Mouse (Mus musculus): ENCODE measurements at regions not wholly inside any gene's neighbourhood (a gene's known extent, or its start where the extent isn't known, plus 50 kb on each side); places are given as distances from the start of the nearest gene placed in this dataset.

- no peak for DNase-seq (ENCODE audit: extremely low spot score, low spot score)
These were observed 393.0 kb upstream of the 3110018I06Rik start for GRCm38 (mm10) chr12:107095409-107095808.

DNA sequence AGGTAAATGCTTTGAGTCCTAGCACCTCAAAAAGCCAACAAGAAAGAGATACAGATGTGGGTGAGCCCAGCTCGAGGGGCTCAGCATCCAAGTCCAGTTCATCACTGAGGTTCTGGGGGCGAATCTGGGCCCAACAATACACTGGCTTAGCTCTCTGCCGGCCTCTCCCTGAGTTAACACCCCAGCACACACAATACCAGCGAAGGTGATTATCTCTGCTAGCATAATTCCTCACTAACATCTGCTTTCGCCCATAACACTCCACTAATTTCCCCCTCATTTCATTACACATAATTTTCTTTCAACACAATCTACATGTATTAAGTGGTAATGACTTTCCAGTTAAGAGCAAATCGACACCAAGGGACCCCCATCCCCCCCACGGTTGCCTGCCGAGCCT lies 383.9 kb upstream of the 3110018I06Rik start:
- DNase-seq (ENCODE audit: extremely low spot score, low spot score): no peak

- DNase-seq (ENCODE audit: extremely low spot score, low spot score): no peak
These were observed 383.4 kb upstream of the 3110018I06Rik start for GRCm38 (mm10) chr12:107105017-107105416.

- DNase-seq (ENCODE audit: extremely low spot score, low spot score): no peak
These were observed 376.3 kb upstream of the 3110018I06Rik start for GRCm38 (mm10) chr12:107111908-107112770.

DNA sequence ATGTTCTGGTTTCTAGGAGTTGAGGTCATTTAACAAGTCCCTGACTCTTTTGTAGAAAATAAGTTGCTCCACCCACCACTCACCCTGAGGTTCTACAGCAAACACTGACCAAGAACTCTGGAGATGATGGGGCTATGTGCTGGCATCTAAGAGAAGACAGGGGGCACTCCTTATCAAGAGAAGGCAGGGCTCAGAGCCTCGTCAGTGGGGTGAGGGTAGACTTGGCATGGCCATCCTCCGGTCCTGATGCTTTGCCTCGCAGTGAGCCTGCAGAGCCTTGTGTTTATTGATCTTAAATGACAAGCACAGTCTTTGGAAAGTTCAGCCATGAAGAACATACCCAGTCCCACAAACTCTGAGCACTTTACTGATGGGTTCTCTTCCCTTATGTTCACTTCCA lies 370.1 kb upstream of the 3110018I06Rik start:
- DNase-seq (ENCODE audit: extremely low spot score, low spot score): no peak

GRCm38 (mm10) chr12:107119076-107119475 lies 369.4 kb upstream of the 3110018I06Rik start:
- DNase-seq (ENCODE audit: extremely low spot score, low spot score): no peak

DNA sequence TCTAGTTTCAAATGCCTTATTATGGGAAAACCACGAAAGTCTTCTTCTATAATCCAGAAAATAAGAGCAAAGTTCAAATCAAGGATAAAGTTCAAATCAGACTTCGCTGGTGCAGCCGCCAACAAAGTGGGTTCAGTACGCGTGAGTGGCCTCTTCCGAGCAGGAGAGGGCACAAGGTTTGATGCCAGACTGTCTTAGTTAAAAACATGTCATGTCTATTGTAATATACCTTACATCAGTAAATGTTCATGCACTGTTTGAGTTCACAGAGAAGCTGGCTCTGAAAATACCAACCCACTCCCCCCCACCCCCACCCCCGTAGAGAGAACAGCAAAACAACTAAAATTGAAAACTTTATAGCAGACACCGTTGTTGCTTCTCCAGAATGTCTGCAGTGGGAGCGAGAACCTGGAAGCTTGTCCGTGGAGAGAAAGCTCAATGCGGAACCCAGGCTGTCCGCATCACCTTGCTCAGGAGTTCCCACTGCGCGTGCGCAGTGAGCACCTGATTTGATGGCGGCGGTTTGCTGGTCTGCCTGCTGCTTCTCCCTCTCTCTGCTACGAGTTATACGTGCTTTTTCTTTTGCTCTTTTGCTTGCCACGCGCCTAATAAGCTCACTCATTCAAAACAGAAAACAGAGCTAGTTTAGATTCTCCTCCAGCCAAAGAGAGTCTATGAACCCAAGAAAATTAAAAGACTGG lies 367.8 kb upstream of the 3110018I06Rik start:
- no peak for DNase-seq (ENCODE audit: extremely low spot score, low spot score)

- no peak for DNase-seq (ENCODE audit: extremely low spot score, low spot score)
These were observed 366.4 kb upstream of the 3110018I06Rik start for GRCm38 (mm10) chr12:107121990-107122389.

- no peak for DNase-seq (ENCODE audit: extremely low spot score, low spot score)
These were observed 364.8 kb upstream of the 3110018I06Rik start for GRCm38 (mm10) chr12:107123661-107124060.

- DNase-seq (ENCODE audit: extremely low spot score, low spot score): no peak
These were observed 364.1 kb upstream of the 3110018I06Rik start for GRCm38 (mm10) chr12:107124263-107124885.

- no peak for DNase-seq (ENCODE audit: extremely low spot score, low spot score)
These were observed 363.2 kb upstream of the 3110018I06Rik start for GRCm38 (mm10) chr12:107125201-107125600.

GRCm38 (mm10) chr12:107126056-107126455 lies 362.4 kb upstream of the 3110018I06Rik start:
- DNase-seq (ENCODE audit: extremely low spot score, low spot score): no peak

- no peak for DNase-seq (ENCODE audit: extremely low spot score, low spot score)
These were observed 360.8 kb upstream of the 3110018I06Rik start for GRCm38 (mm10) chr12:107127591-107127990.

DNA sequence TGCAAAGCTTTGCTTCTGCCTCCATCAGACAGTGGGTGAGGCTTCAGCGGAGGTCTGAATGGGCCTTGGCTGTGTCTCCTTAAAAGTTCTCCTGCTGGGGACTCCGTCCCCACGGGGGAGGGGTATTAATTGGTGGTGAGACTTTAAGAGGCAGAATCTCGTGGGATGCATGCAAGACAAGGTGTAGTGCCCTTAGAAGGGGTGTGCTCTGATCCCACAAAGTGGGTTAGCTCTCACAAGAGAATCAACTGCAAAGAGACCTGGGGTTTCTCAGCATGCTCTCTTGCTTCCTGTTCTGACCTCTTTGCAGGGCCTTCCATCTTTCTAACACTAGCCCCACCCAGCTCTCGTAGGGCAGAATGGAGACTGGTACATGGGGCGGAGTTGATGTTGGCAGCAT lies 359.2 kb upstream of the 3110018I06Rik start:
- DNase-seq (ENCODE audit: extremely low spot score, low spot score): no peak

GRCm38 (mm10) chr12:107131351-107131750 lies 357.1 kb upstream of the 3110018I06Rik start:
- DNase-seq (ENCODE audit: extremely low spot score, low spot score): no peak

DNA sequence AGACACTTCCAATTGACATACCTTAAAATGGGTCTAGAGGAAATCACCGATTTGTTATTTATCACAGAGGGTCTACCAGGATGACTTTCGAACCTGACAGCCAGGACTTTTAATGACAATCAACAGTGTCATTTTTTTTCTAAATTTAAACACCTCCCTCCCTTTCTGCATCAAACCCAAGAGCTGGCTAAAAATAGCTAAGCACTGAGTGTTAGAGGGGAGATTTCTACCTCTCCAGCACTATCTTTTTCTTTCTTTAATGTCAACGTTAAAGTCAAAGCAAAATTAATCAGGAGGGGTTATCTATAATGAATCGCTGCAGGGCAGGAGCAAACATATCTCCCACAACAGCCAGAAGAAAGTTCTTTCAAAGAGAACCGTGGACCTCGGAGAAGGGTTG lies 356.6 kb upstream of the 3110018I06Rik start:
- DNase-seq (ENCODE audit: extremely low spot score, low spot score): no peak

DNA sequence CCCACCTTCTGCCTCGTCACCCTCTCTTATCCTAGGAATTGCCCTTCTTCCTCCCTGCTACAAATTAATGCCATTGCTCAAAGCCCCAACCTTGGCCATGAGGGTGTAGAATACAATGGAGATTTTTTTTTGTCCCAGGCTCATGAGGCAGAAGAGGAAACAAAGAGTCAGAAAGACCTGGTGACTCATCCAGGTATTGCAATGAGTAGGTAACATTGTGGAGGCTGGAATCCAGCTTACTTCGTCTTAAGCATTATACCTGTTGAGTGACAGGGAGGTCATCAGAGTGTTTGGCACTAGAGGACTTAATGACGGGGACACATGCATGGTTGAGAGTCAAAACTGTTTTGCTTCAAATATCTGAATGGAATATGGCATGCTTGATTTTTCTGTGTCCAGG lies 355.9 kb upstream of the 3110018I06Rik start:
- DNase-seq (ENCODE audit: extremely low spot score, low spot score): no peak

DNA sequence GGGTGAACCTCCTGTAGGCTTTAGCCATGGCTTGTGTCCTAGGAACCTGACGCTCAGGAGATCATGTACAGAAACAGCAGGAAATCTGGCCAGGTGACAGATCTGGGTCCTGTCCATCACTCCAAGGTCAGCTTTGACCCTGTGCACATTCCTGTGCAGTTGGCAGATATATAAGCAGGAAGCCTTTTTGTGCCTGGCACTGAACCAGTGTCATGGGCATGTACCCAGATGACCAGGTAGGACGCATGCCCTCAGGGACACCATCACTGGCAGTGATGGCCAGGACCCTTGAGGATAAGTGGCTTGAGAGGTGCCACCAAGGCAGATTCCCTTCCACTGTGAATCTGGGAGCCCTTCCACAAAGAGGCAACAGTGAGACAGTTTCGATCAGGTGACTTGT lies 354.1 kb upstream of the 3110018I06Rik start:
- no peak for DNase-seq (ENCODE audit: extremely low spot score, low spot score)

- no peak for DNase-seq (ENCODE audit: extremely low spot score, low spot score)
These were observed 349.6 kb upstream of the 3110018I06Rik start for GRCm38 (mm10) chr12:107138677-107139400.

GRCm38 (mm10) chr12:107140957-107141595 lies 347.4 kb upstream of the 3110018I06Rik start:
- no peak for DNase-seq (ENCODE audit: extremely low spot score, low spot score)

DNA sequence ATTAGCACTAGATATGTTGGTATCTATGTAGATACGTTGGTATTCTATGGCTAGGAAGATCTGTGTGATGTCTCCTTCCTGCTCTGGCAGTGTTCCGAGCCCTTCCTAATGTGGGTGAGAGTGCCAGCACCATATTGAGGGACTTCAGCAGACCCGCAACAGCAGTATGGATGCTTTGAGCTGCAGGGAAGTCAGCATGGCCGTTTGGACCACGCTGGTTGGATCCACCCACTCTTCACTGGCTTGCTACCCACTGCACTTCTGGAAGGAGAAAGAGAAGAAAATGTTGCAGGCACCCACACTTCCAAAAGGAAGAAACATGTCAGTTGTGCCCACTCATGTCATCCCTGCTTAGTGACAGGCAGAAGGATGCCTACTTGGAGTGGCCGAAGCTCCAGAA lies 346.2 kb upstream of the 3110018I06Rik start:
- no peak for DNase-seq (ENCODE audit: extremely low spot score, low spot score)

All from neural tube, embryonic 10.5 days (tissue).